Mouse (Mus musculus) heart, postnatal 0 days (tissue): ENCODE measurements around the gene Polr2g. TPM values are rescaled to one million over a fixed set of nuclear protein-coding genes. Genes with fewer than 3 reads are reported as not detected.

Experiments used
- ATAC-seq: fragments of 200-750 bp; cut with Nextera tagmentation; 2 replicates; pipeline ENCODE4 v1.8.0; 2017; ENCODE audit warnings: low read depth, moderate number of reproducible peaks, moderate library complexity; ENCODE audit not compliant: insufficient read depth
- DNase-seq: peaks from one replicate; pipeline ENCODE4 v3.0.0-alpha.2; 2016; ENCODE audit warnings: low spot score
- H3K27ac ChIP-seq: fragments of 300-500 bp; sonication (generic); 2 replicates; pipeline ENCODE4 v1.5.1; 2014; ENCODE audit warnings: low read depth, mild to moderate bottlenecking
- H3K27me3 ChIP-seq: fragments of 300-500 bp; sonication (generic); 2 replicates; pipeline ENCODE4 v1.6.1; 2014; ENCODE audit warnings: low read length, mixed read lengths; ENCODE audit not compliant: control insufficient read depth, insufficient read depth
- H3K36me3 ChIP-seq: fragments of 300-500 bp; sonication (generic); replicated peaks from 2 replicates; pipeline ENCODE4 v1.6.1; 2014; ENCODE audit warnings: low read length, mixed read lengths; ENCODE audit not compliant: control insufficient read depth, insufficient read depth
- H3K4me1 ChIP-seq: fragments of 300-500 bp; sonication (generic); 2 replicates; pipeline ENCODE4 v1.6.1; 2014; ENCODE audit warnings: antibody characterized with exemption; ENCODE audit not compliant: control insufficient read depth, insufficient read depth
- H3K4me2 ChIP-seq: fragments of 300-500 bp; sonication (generic); 2 replicates; pipeline ENCODE4 v1.6.1; 2014; ENCODE audit warnings: low read depth, mild to moderate bottlenecking, low read length, moderate library complexity
- H3K4me3 ChIP-seq: fragments of 300-500 bp; sonication (generic); 2 replicates; pipeline ENCODE4 v1.5.1; 2014; ENCODE audit warnings: low read depth, low read length
- H3K9ac ChIP-seq: fragments of 300-500 bp; sonication (generic); replicated peaks from 2 replicates; pipeline ENCODE4 v1.6.1; 2014; ENCODE audit warnings: low read depth, low read length, mixed read lengths
- H3K9me3 ChIP-seq: fragments of 300-500 bp; sonication (generic); replicated peaks from 2 replicates; pipeline ENCODE4 v1.6.1; 2016; ENCODE audit warnings: low read length; ENCODE audit not compliant: control insufficient read depth
- CTCF ChIP-seq: IDR thresholded peaks from 2 replicates; pipeline ENCODE4 v1.5.1; 2016; ENCODE audit warnings: antibody characterized with exemption, control low read depth, low read depth
- EP300 ChIP-seq: IDR thresholded peaks from 2 replicates; pipeline ENCODE4 v1.6.1; 2016; ENCODE audit warnings: antibody characterized with exemption, low read depth
- WGBS: fragments of 180-500 bp; shearing (Covaris S2); extraction: QIAGEN DNeasy Blood & Tissue Kit; methylation state at CpG from one replicate; pipeline ENCODE4 v1.1.7; 2014; 5-methylcytosine and 5-hydroxymethylcytosine counted together
- polyA plus RNA-seq: library from polyadenylated mRNA; unstranded; fragments of >200 nt; fragmentation: Nextera tagmentation; extraction: Ambion mirVana; gene quantifications from 2 replicates; pipeline ENCODE4 v1.2.1, GENCODE M21; 2015
- total RNA-seq: library from RNA; depleted of rRNA; stranded (reverse); fragments of >200 nt; gene quantifications from 2 replicates; pipeline ENCODE4 v1.2.3, GENCODE M21; 2014; ENCODE audit warnings: low replicate concordance

Gene Polr2g
- total and polyA plus RNA-seq, 2 experiments from 2014 or later = 59.8 to 144 TPM

GRCm38 (mm10) chr19:8774086-8774835 is 24.1 kb downstream of the Polr2g start, which contains the start of gene Tmem179b:
Tmem179b (minus strand) TSS chr19:8774467.
- peak within 1 kb of the TSS; percentile 96 for H3K9ac ChIP-seq
- peak; percentile 73 for TF ChIP-seq EP300
- TF ChIP-seq CTCF = no peak
- H3K36me3 ChIP-seq = peaks cover 17% of the 10 kb centered on the region
- H3K27me3 ChIP-seq = no peaks in the 10 kb centered on the region
- peak; percentile 94 for DNase-seq
- peak within 1 kb of the TSS; percentile 99 for H3K4me2 ChIP-seq
- peak; percentile 90 for ATAC-seq
- no peaks in the 10 kb centered on the region for H3K9me3 ChIP-seq
- under 1% methylated on average over 68 of the region's 68 CpGs for WGBS
- peak within 1 kb of the TSS; percentile 75 for H3K4me3 ChIP-seq
- peaks cover 20% of the 10 kb centered on the region for H3K4me1 ChIP-seq
- peak within 1 kb of the TSS; percentile 98 for H3K27ac ChIP-seq

- no peak for ATAC-seq
- Histone ChIP-seq H3K27me3 (no peaks in the 10 kb centered on the region), H3K4me1 (peaks cover 20% of the 10 kb centered on the region), H3K36me3 (peaks cover 25% of the 10 kb centered on the region), H3K27ac (peak overlapping the region; percentile 98), H3K4me3 (peak overlapping the region; percentile 75), H3K9me3 (no peaks in the 10 kb centered on the region), H3K9ac (peak overlapping the region; percentile 96), H3K4me2 (peak overlapping the region; percentile 99)
- DNase-seq = no peak
- TF ChIP-seq CTCF = no peak
- TF ChIP-seq EP300 = no peak
- WGBS = 49% methylated on average over 6 of the region's 6 CpGs
Measured at GRCm38 (mm10) chr19:8773409-8773808, 25.0 kb downstream of the Polr2g start.

- Histone ChIP-seq H3K4me3 (0 out of 2 replicates have a peak overlapping the region, but pooled peaks have one; percentile 75), H3K9me3 (no peaks in the 10 kb centered on the region), H3K36me3 (peaks cover 29% of the 10 kb centered on the region), H3K27me3 (no peaks in the 10 kb centered on the region), H3K9ac (no peak overlapping the region), H3K27ac (peak overlapping the region; percentile 98; the same call in 1 of the 2 replicates), H3K4me2 (peak overlapping the region; percentile 99; the same call in 1 of the 2 replicates), H3K4me1 (peaks cover 20% of the 10 kb centered on the region)
- WGBS = 56% methylated on average over 5 of the region's 5 CpGs
- DNase-seq = no peak
- ATAC-seq = no peak
- TF ChIP-seq CTCF (no peak), EP300 (no peak)
Measured at GRCm38 (mm10) chr19:8772996-8773395, 25.4 kb downstream of the Polr2g start.

- peak within 1 kb of the TSS; percentile 79 for H3K4me2 ChIP-seq
- peaks cover 20% of the 10 kb centered on the region for H3K4me1 ChIP-seq
- peak within 1 kb of the TSS; percentile 80 for H3K9ac ChIP-seq
- no peaks in the 10 kb centered on the region for H3K9me3 ChIP-seq
- 27% methylated on average over 29 of the region's 29 CpGs for WGBS
- peaks cover 52% of the 10 kb centered on the region for H3K36me3 ChIP-seq
- DNase-seq (peak; percentile 68), ATAC-seq (peak; percentile 56)
- H3K27me3 ChIP-seq = no peaks in the 10 kb centered on the region
- H3K27ac ChIP-seq = peak within 1 kb of the TSS; percentile 88
- TF ChIP-seq EP300 (peak; percentile 69), CTCF (no peak)
- H3K4me3 ChIP-seq = peak within 1 kb of the TSS; percentile 83
Measured at GRCm38 (mm10) chr19:8770567-8771270, 27.7 kb downstream of the Polr2g start, which contains the start of gene Tmem223. Tmem223 (plus strand) TSS chr19:8770996.

GRCm38 (mm10) chr19:8765562-8765961 is 32.8 kb downstream of the Polr2g start:
- DNase-seq (no peak), ATAC-seq (no peak)
- TF ChIP-seq EP300 = no peak
- TF ChIP-seq CTCF = no peak
- Histone ChIP-seq H3K27ac (no peak overlapping the region), H3K4me3 (no peak overlapping the region), H3K9ac (no peak overlapping the region), H3K4me1 (0 out of 2 replicates have a peak, but pooled peaks cover 5% of the 10 kb centered on the region), H3K4me2 (no peak overlapping the region), H3K36me3 (peaks cover 79% of the 10 kb centered on the region), H3K27me3 (no peaks in the 10 kb centered on the region), H3K9me3 (no peaks in the 10 kb centered on the region; the same call in 1 of the 2 replicates)
- WGBS = 98% methylated on average over 9 of the region's 9 CpGs
